Mouse (Mus musculus) liver, embryonic 14.5 days (tissue): ENCODE data around the gene Mief2. TPM values are rescaled to one million over a fixed set of nuclear protein-coding genes. Genes with fewer than 3 reads are reported as not detected.

Experiments used
- ATAC-seq: fragments of 200-750 bp; cut with Nextera tagmentation; 2 replicates; pipeline ENCODE4 v1.8.0; 2017; ENCODE audit warnings: moderate number of reproducible peaks, mild to moderate bottlenecking, moderate library complexity; ENCODE audit not compliant: insufficient read depth
- DNase-seq, 3 experiments: peaks; one replicate each; pipeline ENCODE4 v3.0.0-alpha.2; 2012 to 2013; ENCODE audit warnings: low read depth in 3 of 3, low spot score in 3 of 3
- H3K27ac ChIP-seq: fragments of 300-500 bp; sonication (generic); 2 replicates; pipeline ENCODE4 v1.5.1; 2014; ENCODE audit warnings: moderate library complexity, mild to moderate bottlenecking, control low read depth, inconsistent platforms
- H3K27me3 ChIP-seq: fragments of 300-500 bp; sonication (generic); 2 replicates; pipeline ENCODE4 v1.6.1; 2014; ENCODE audit warnings: mild to moderate bottlenecking, low read length, moderate library complexity; ENCODE audit not compliant: control insufficient read depth, insufficient read depth
- H3K36me3 ChIP-seq: fragments of 300-500 bp; sonication (generic); replicated peaks from 2 replicates; pipeline ENCODE4 v1.6.1; 2014; ENCODE audit warnings: low read depth; ENCODE audit not compliant: control insufficient read depth, insufficient read depth
- H3K4me1 ChIP-seq, 2 experiments: fragments of 200-500 bp in 1 of 2; fragments of 300-500 bp in 1 of 2; sonication (generic) in 1 of 2; replicated peaks; 2 replicates each; pipeline ENCODE4 v1.6.1; 2012 to 2014; ENCODE audit warnings: antibody characterized with exemption in 1 of 2, inconsistent platforms in 1 of 2, low read length in 1 of 2; ENCODE audit not compliant: control insufficient read depth in 2 of 2, insufficient read depth in 2 of 2
- H3K4me2 ChIP-seq: fragments of 300-500 bp; sonication (generic); 2 replicates; pipeline ENCODE4 v1.6.1; 2014; ENCODE audit warnings: low read depth, mild to moderate bottlenecking, control low read depth, moderate library complexity
- H3K4me3 ChIP-seq, 2 experiments: fragments of 200-500 bp in 1 of 2; fragments of 300-500 bp in 1 of 2; sonication (generic) in 1 of 2; 2 replicates each; pipeline ENCODE4 v1.5.1; 2012 to 2014; ENCODE audit warnings: low read depth in 2 of 2, low read length in 2 of 2, mild to moderate bottlenecking in 2 of 2, control low read depth in 1 of 2, inconsistent platforms in 1 of 2, moderate library complexity in 1 of 2; ENCODE audit not compliant: insufficient read depth in 1 of 2
- H3K9ac ChIP-seq: fragments of 300-500 bp; sonication (generic); replicated peaks from 2 replicates; pipeline ENCODE4 v1.6.1; 2014; ENCODE audit warnings: mild to moderate bottlenecking, control low read depth, moderate library complexity
- H3K9me3 ChIP-seq: fragments of 300-500 bp; sonication (generic); 2 replicates; pipeline ENCODE4 v1.6.1; 2016; ENCODE audit warnings: low read length, mixed read lengths; ENCODE audit not compliant: control insufficient read depth
- CTCF ChIP-seq: IDR thresholded peaks from 2 replicates; pipeline ENCODE4 v1.5.1; 2016; ENCODE audit warnings: antibody characterized with exemption, low read depth, control low read depth
- EP300 ChIP-seq: IDR thresholded peaks from 2 replicates; pipeline ENCODE4 v1.6.1; 2016; ENCODE audit warnings: antibody characterized with exemption, low read depth
- WGBS: fragments of 180-500 bp; shearing (Covaris S2); extraction: QIAGEN DNeasy Blood & Tissue Kit; methylation state at CpG from one replicate; pipeline ENCODE4 v1.1.7; 2014; ENCODE audit not compliant: insufficient replicate concordance; 5-methylcytosine and 5-hydroxymethylcytosine counted together
- polyA plus RNA-seq, 2 experiments: library from polyadenylated mRNA; depleted of rRNA in 1 of 2; stranded (reverse) in 1 of 2; unstranded in 1 of 2; fragments of >200 nt; fragmentation: Nextera tagmentation in 1 of 2; extraction: Ambion mirVana in 1 of 2; gene quantifications; 2 replicates each; pipeline versions ENCODE4 v1.2.1 to v1.2.3; 2012 to 2014

Mief2 gene
- polyA plus RNA-seq, 2 experiments, result 1.8 TPM

DNA sequence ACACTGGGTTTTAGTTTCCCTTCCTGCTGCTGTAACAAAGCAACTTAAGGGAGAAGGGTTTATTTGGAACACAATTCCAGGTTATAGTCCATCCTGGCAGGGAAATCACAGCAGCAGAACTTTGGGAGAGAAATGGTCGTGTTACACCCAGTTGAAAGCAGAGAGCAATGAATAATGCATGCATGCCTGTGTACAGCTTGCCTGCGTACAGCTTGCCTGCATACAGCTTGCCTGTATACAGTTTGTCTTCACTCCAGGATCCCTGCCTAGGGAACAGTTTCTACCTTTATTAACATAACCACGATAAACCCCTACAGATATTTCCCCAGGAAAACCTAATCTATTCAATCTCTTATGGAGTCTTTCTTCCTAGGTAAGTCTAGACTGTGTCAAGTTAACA lies 42.6 kb downstream of the Mief2 start:
- Histone ChIP-seq H3K4me2 (no peak overlapping the region), H3K9ac (no peak overlapping the region), H3K4me1 (peaks cover 13 to 14% of the 10 kb centered on the region in 2 experiments), H3K4me3 (no peak overlapping the region), H3K9me3 (no peaks in the 10 kb centered on the region), H3K27ac (no peak overlapping the region), H3K36me3 (no peaks in the 10 kb centered on the region), H3K27me3 (no peaks in the 10 kb centered on the region)
- no peak for DNase-seq
- no peak for ATAC-seq
- 65% methylated on average over 3 of the region's 3 CpGs for WGBS
- no peak for TF ChIP-seq CTCF
- TF ChIP-seq EP300, result no peak

DNA sequence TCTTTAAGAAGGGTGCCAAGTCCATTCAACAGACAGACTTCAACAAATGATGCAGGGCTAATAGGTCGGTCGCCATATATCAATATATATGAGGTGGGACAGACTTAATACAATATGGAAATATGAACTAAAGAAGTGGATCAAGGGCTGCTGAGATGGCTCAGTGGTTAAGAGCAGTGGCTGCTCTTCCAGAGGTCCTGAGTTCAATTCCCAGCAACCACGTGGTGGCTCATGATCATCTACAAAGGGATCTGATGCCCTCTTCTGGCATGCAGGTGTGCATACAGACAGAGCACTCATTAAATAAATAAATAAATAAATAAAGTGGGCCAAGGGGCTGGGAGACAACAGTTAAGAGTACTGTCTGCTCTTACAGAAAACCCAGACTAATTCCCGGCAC lies 44.0 kb downstream of the Mief2 start:
- 73% methylated on average over 4 of the region's 4 CpGs for WGBS
- no peak overlapping the region for H3K4me2 ChIP-seq
- ATAC-seq (no peak), DNase-seq (no peak)
- TF ChIP-seq EP300, result no peak
- no peak; the same call in 1 of the 2 replicates for TF ChIP-seq CTCF
- H3K4me3 ChIP-seq, result no peak overlapping the region
- no peaks in the 10 kb centered on the region for H3K27me3 ChIP-seq
- no peaks in the 10 kb centered on the region for H3K9me3 ChIP-seq
- peaks cover 17 to 18% of the 10 kb centered on the region in 2 experiments for H3K4me1 ChIP-seq
- H3K36me3 ChIP-seq, result no peaks in the 10 kb centered on the region
- H3K27ac ChIP-seq, result no peak overlapping the region
- H3K9ac ChIP-seq, result no peak overlapping the region

DNA sequence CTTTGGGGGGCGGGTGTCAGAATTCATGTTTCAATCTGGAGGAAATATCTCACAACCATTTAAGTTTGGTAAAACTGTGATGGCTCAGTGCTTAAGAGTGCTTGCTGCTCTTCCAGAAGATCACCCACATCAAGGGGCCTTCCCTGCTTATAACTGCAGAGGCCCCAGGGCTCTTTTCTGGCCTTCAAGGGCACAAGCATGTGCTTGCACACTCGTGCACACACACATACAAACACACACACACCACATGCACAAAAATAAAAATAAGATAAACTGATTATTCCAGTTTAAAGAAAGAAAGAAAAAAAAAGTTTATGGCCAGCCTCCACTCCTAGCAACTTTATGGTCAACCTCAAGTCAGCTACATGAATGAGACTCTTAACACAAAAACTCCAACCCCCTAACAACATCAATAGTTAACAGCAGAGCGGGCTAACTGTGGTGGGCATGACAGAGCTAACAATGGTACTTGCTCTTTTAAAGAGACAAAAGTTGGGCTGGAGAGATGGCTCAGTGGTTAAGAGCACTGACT lies 46.0 kb downstream of the Mief2 start:
- TF ChIP-seq EP300 (no peak), CTCF (no peak)

DNA sequence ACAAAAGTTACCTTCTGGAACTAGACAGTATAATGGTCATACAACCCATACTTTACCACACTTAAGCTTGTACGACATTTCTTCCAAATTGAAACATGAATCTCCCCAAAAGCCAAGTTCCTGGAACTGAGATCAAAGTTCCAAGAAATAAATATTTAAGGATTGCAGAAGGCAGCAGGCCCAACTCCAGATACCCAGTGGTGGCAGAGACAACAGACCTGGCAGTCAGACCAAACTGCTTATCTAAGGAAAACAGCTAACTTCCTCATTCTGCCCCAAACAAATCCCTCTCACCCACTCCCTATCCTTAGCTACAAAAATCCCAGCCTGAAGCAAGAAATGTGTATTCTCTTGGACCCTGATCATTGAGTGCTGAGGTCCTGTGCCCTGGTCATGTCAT lies 46.6 kb downstream of the Mief2 start:
- no peak overlapping the region for H3K4me3 ChIP-seq
- DNase-seq (peak; percentile 44 to 73 (median 45)), ATAC-seq (no peak)
- no peaks in the 10 kb centered on the region for H3K9me3 ChIP-seq
- H3K9ac ChIP-seq, result peak overlapping the region; percentile 9; the same call in 1 of the 2 replicates
- 0 out of 2 replicates have a peak, but pooled peaks have one; percentile 9 for TF ChIP-seq EP300
- TF ChIP-seq CTCF, result no peak
- H3K4me2 ChIP-seq, result peak overlapping the region; percentile 76
- no peaks in the 10 kb centered on the region for H3K36me3 ChIP-seq
- H3K27ac ChIP-seq, result no peak overlapping the region
- 5% methylated on average over 1 of the region's 1 CpGs for WGBS
- H3K27me3 ChIP-seq, result no peaks in the 10 kb centered on the region
- H3K4me1 ChIP-seq, result peaks cover 18 to 33% of the 10 kb centered on the region in 2 experiments

More for the DNA sequence above, 46.0 kb downstream of the Mief2 start:
- 64% methylated on average over 3 of the region's 3 CpGs for WGBS
- no peaks in the 10 kb centered on the region for H3K9me3 ChIP-seq
- no peak for ATAC-seq
- H3K27me3 ChIP-seq, result no peaks in the 10 kb centered on the region
- peaks cover 18 to 27% of the 10 kb centered on the region in 2 experiments for H3K4me1 ChIP-seq
- no peak overlapping the region for H3K4me3 ChIP-seq
- H3K36me3 ChIP-seq, result no peaks in the 10 kb centered on the region
- H3K9ac ChIP-seq, result no peak overlapping the region
- no peak for DNase-seq
- H3K4me2 ChIP-seq, result no peak overlapping the region; the same call in 1 of the 2 replicates
- no peak overlapping the region for H3K27ac ChIP-seq

DNA sequence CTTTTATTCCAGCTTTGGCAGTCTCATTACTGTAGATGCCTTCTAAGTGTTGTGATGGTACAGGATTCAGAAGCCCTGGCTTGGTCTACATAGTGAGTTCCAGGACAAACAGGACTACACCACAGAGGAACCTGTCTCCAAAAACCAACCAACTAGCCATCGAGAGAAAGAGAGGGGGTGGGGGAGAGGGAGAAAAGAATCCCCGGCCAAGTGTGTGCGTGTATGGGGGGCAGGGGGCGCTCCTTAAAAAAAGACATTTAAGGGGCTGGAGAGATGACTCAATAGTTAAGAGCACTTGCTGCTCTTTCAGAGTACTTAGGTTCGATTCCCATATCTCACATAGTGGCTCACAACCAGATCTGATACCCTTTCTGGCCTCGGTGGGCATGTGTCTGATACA lies 47.4 kb downstream of the Mief2 start:
- Histone ChIP-seq H3K27me3 (no peaks in the 10 kb centered on the region), H3K9ac (peak overlapping the region; percentile 78), H3K4me1 (peaks cover 25 to 40% of the 10 kb centered on the region in 2 experiments), H3K9me3 (no peaks in the 10 kb centered on the region), H3K4me3 (peak overlapping the region; percentile 75 to 93), H3K27ac (peak overlapping the region; percentile 68; the same call in 1 of the 2 replicates), H3K36me3 (no peaks in the 10 kb centered on the region; the same call in none of the 2 replicates), H3K4me2 (peak overlapping the region; percentile 76)
- WGBS, result 17% methylated on average over 6 of the region's 6 CpGs
- no peak for ATAC-seq
- DNase-seq, result no peak
- TF ChIP-seq EP300 (no peak), CTCF (no peak)
